Mouse (Mus musculus): ENCODE measurements at regions not wholly inside any gene's neighbourhood (a gene's known extent, or its start where the extent isn't known, plus 50 kb on each side); places are given as distances from the start of the nearest gene placed in this dataset.

DNA sequence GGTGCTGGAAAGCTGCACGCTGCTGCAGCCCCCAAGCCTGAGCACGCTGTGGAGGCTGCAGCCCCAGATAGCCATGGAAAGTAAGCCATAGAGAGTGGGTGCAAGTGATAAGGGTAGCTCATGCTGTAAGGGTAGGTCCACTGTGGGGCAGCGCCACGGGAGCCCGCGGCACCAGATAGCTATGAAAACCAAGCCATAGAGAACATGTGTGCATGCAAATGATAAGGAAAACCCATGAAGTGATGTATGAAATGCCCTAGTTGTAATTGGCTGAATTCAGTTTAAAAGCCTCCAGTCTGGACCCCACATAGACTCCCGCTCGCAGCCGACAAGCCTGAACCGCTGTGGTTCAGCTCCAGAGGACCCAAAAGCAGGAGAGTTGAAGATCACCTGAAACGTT, 58.8 kb upstream of the L3mbtl3 start:
- no peak for DNase-seq (ENCODE audit: extremely low spot score, low spot score)
- Histone ChIP-seq H3K36me3 (replicated peaks) (no peaks in the 10 kb centered on the region), H3K4me1 (no peaks in the 10 kb centered on the region), H3K27ac (no peak overlapping the region), H3K9me3 (0 out of 2 replicates have a peak, but pooled peaks cover 4% of the 10 kb centered on the region), H3K4me3 (no peak overlapping the region), H3K27me3 (ENCODE audit: poor library complexity, severe bottlenecking) (no peaks in the 10 kb centered on the region)
- WGBS: 90% methylated on average over 11 of the region's 11 CpGs

DNA sequence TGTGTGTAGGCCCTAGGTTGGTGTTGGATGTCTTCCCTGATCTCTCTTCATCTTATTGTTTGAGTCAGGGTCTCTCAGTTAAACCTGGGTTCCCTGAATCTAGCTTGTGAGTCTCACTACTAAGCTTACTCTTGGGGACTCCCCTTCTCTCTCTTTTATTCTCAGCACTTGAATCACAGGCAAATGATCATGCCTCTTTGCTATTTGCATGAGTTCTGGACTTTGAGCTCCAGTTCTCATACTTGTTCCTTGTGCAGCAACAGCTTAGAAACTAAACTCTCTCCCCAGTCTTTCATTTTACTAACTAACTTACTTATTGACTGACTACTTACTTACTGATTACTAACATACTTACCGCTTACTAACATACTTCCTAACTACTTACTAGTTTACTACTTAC, 64.9 kb upstream of the L3mbtl3 start:
- Histone ChIP-seq H3K36me3 (replicated peaks) (no peaks in the 10 kb centered on the region), H3K27me3 (ENCODE audit: poor library complexity, severe bottlenecking) (no peaks in the 10 kb centered on the region), H3K4me1 (no peaks in the 10 kb centered on the region), H3K4me3 (no peak overlapping the region), H3K9me3 (0 out of 2 replicates have a peak, but pooled peaks cover 4% of the 10 kb centered on the region), H3K27ac (no peak overlapping the region)
- DNase-seq (ENCODE audit: extremely low spot score, low spot score): no peak
- WGBS: 98% methylated on average over 1 of the region's 1 CpGs

DNA sequence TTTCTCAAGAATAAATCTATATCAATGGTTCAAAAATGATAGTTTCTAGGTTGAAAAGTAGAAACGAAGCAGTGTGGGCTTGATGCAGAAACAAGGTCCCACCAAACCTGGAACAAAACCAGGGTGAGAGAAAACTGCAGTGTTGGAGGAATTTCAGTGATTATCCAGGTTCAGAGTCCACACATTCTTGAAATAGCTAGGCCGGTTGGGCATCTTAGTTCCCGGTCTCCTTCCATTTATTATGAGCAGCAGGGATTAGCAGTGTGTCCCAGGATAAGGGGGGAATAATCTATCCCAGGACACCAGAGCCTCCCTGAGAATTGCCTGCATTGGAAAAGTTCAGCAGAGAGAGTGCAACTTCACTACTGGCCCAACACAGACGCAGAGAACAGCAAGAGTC, 108.5 kb upstream of the L3mbtl3 start:
- WGBS: 39% methylated on average over 4 of the region's 4 CpGs

DNA sequence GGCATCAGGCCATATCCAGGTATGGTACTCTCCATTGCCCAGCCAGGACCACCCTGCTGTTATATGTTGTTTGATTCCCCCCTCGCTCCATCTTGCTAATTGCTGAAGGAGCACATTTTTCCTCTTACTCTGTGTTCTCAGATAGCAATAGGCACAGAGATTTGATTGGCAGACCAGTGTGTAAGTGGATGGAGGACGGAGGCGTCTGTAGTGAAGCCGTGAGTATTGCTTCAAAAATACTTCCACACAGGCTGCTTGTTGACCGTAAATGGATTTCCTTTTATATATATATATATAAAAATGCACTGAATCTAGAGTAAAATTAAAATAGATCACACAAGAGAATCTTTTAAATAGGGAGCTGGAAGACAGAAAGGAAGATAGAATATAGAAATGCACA, 115.6 kb upstream of the L3mbtl3 start:
- 95% methylated on average over 5 of the region's 5 CpGs for WGBS
- H3K27ac ChIP-seq: no peak overlapping the region
- H3K9me3 ChIP-seq: no peaks in the 10 kb centered on the region; the same call in 1 of the 2 replicates

More for the DNA sequence above, 108.5 kb upstream of the L3mbtl3 start:
- peaks cover 7% of the 10 kb centered on the region; the same call in 1 of the 2 replicates for H3K4me1 ChIP-seq
- no peaks in the 10 kb centered on the region for H3K27me3 ChIP-seq (ENCODE audit: poor library complexity, severe bottlenecking)
- no peaks in the 10 kb centered on the region for H3K9me3 ChIP-seq
- no peak overlapping the region for H3K27ac ChIP-seq
- H3K36me3 ChIP-seq (replicated peaks): no peaks in the 10 kb centered on the region
- no peak for DNase-seq (ENCODE audit: extremely low spot score, low spot score)
- H3K4me3 ChIP-seq: no peak overlapping the region

DNA sequence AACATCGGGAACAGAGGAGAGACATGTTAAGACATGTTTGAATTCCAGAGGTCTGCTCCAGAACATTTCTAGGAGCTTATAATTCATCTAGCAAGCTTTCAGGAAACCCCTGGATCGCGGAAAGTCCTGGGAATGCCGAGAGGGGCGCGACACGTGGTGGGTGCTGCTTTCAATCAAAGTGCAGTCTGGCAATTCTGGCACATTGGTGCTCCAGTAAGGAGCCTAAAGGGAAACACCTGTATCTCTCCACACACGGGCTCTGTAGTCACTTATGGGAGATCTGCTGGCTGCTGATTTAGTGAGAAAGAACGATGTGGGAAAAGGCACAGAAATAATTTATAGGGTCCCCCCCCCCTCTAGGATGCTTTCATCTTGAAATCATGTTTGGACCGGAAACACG, 116.4 kb upstream of the L3mbtl3 start:
- no peak for DNase-seq (ENCODE audit: extremely low spot score, low spot score)
- no peaks in the 10 kb centered on the region for H3K36me3 ChIP-seq (replicated peaks)
- H3K9me3 ChIP-seq: no peaks in the 10 kb centered on the region; the same call in 1 of the 2 replicates
- WGBS: 80% methylated on average over 11 of the region's 11 CpGs
- H3K27ac ChIP-seq: no peak overlapping the region
- H3K4me1 ChIP-seq: no peaks in the 10 kb centered on the region
- H3K27me3 ChIP-seq (ENCODE audit: poor library complexity, severe bottlenecking): no peaks in the 10 kb centered on the region
- H3K4me3 ChIP-seq: no peak overlapping the region

More for the DNA sequence above, 115.6 kb upstream of the L3mbtl3 start:
- Histone ChIP-seq H3K36me3 (replicated peaks) (no peaks in the 10 kb centered on the region), H3K27me3 (ENCODE audit: poor library complexity, severe bottlenecking) (no peaks in the 10 kb centered on the region), H3K4me1 (no peaks in the 10 kb centered on the region), H3K4me3 (no peak overlapping the region)
- DNase-seq (ENCODE audit: extremely low spot score, low spot score): no peak

DNA sequence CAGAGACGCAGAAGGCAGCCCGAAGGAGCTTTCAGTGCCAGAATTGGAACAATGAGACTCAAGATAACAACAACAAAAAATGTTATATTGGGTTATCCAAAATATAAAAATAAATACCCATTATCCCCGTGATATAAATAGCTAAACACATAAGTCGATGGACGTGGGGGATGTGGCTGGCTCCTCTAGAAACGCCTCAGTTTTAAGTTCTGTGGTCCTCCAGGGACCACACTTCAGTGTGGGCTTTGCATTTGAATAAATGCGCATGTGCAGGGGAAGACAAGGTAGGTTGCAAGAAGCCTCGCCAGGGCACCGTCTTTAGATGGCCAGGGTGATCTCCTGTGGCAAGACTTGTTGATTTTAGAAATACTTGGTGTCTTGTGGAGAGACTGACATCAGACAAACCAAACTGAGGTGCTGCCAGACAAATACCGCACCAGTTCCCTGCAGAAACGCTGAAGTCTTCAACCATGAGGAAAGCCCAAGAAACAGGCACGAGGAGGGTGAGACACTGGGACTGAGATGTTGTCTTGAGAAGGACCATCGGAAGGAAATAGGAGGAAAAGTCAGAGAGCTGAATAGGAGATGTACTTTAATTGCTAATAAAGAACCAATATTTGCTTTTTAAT, 117.2 kb upstream of the L3mbtl3 start:
- Histone ChIP-seq H3K27ac (no peak overlapping the region), H3K4me3 (no peak overlapping the region), H3K4me1 (no peaks in the 10 kb centered on the region), H3K9me3 (no peaks in the 10 kb centered on the region; the same call in 1 of the 2 replicates), H3K36me3 (replicated peaks) (no peaks in the 10 kb centered on the region), H3K27me3 (ENCODE audit: poor library complexity, severe bottlenecking) (no peaks in the 10 kb centered on the region)
- 86% methylated on average over 13 of the region's 13 CpGs for WGBS
- no peak for DNase-seq (ENCODE audit: extremely low spot score, low spot score)

- Histone ChIP-seq H3K36me3 (replicated peaks) (no peaks in the 10 kb centered on the region), H3K4me3 (no peak overlapping the region), H3K4me1 (no peaks in the 10 kb centered on the region), H3K9me3 (no peaks in the 10 kb centered on the region; the same call in 1 of the 2 replicates), H3K27ac (no peak overlapping the region), H3K27me3 (ENCODE audit: poor library complexity, severe bottlenecking) (no peaks in the 10 kb centered on the region)
- no peak for DNase-seq (ENCODE audit: extremely low spot score, low spot score)
- WGBS: 95% methylated on average over 2 of the region's 2 CpGs
Observed at GRCm38 (mm10) chr10:26493801-26494200, 118.0 kb upstream of the L3mbtl3 start.

GRCm38 (mm10) chr10:26494380-26494781, 118.6 kb upstream of the L3mbtl3 start:
- WGBS: 72% methylated on average over 9 of the region's 9 CpGs
- DNase-seq (ENCODE audit: extremely low spot score, low spot score): peak; percentile 37

DNA sequence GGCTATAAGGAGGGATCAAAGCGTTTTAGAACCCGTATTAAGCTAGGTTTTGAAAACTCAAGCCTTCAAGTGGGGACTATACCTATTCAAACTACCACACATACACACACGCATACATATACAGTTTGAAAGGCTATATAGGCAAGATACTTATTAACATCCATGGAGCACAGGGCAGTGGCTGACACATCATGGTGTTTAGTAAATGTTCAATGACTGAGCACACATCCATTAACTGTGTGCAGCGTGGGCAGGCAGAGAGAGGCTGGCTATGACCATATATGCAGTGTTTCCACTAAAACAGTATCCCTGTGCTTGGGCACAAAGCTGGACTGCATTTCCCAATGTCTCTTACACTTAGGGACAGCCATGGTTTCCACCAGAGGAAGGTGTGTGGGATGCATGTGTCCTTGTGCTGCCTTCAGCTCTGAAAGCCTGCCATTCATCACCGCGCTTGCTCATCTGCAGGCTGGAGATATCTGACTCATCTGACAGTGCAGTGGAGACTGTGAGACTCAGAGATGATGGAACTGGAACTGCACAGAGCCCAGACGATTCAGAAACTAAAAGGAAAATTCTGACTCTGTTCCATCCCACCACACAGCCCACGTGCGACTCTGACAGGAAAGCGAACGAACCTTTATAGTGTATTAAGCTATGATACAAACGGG, 124.6 kb upstream of the L3mbtl3 start:
- Histone ChIP-seq H3K4me3 (no peak overlapping the region), H3K27ac (no peak overlapping the region), H3K4me1 (no peaks in the 10 kb centered on the region), H3K9me3 (no peaks in the 10 kb centered on the region; the same call in 1 of the 2 replicates), H3K36me3 (replicated peaks) (no peaks in the 10 kb centered on the region), H3K27me3 (ENCODE audit: poor library complexity, severe bottlenecking) (no peaks in the 10 kb centered on the region)
- 89% methylated on average over 12 of the region's 12 CpGs for WGBS
- no peak for DNase-seq (ENCODE audit: extremely low spot score, low spot score)

More at GRCm38 (mm10) chr10:26494380-26494781, 118.6 kb upstream of the L3mbtl3 start:
- no peaks in the 10 kb centered on the region; the same call in 1 of the 2 replicates for H3K9me3 ChIP-seq
- no peaks in the 10 kb centered on the region for H3K36me3 ChIP-seq (replicated peaks)
- H3K27ac ChIP-seq: no peak overlapping the region
- H3K27me3 ChIP-seq (ENCODE audit: poor library complexity, severe bottlenecking): no peaks in the 10 kb centered on the region
- no peak overlapping the region for H3K4me3 ChIP-seq
- no peaks in the 10 kb centered on the region for H3K4me1 ChIP-seq

- no peak overlapping the region for H3K4me3 ChIP-seq
- no peaks in the 10 kb centered on the region for H3K9me3 ChIP-seq
- no peak overlapping the region for H3K27ac ChIP-seq
- H3K36me3 ChIP-seq (replicated peaks): no peaks in the 10 kb centered on the region
- H3K27me3 ChIP-seq (ENCODE audit: poor library complexity, severe bottlenecking): no peaks in the 10 kb centered on the region
- no peaks in the 10 kb centered on the region for H3K4me1 ChIP-seq
- 87% methylated on average over 6 of the region's 6 CpGs for WGBS
- DNase-seq (ENCODE audit: extremely low spot score, low spot score): no peak
Observed at GRCm38 (mm10) chr10:26520879-26521278, 145.1 kb upstream of the L3mbtl3 start.

- Histone ChIP-seq H3K9me3 (no peaks in the 10 kb centered on the region), H3K27ac (no peak overlapping the region), H3K27me3 (ENCODE audit: poor library complexity, severe bottlenecking) (no peaks in the 10 kb centered on the region), H3K4me1 (no peaks in the 10 kb centered on the region), H3K4me3 (no peak overlapping the region), H3K36me3 (replicated peaks) (no peaks in the 10 kb centered on the region)
- DNase-seq (ENCODE audit: extremely low spot score, low spot score): no peak
- 89% methylated on average over 4 of the region's 4 CpGs for WGBS
Observed at GRCm38 (mm10) chr10:26525848-26526546, 150.2 kb upstream of the L3mbtl3 start.

DNA sequence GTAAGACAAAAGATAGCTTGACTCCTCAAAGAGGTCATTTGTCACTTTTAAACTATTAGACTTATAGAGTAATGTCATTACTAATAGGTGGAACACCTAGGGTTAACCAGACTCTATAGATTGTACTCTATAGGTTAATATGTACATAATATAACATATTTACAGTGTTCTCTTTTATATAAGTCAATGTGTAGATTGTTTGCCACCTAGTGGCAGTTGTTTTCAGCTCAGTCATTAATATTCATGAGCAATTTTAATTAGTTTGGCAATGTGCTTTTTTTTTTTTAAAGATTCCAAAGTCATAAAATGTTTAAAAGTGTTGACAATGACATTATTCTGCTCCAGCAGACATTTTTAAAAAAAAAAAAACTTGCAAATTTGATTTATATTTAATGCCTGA, 164.4 kb upstream of the L3mbtl3 start:
- no peaks in the 10 kb centered on the region for H3K36me3 ChIP-seq (replicated peaks)
- no peaks in the 10 kb centered on the region for H3K4me1 ChIP-seq
- no peak overlapping the region for H3K27ac ChIP-seq
- no peaks in the 10 kb centered on the region for H3K27me3 ChIP-seq (ENCODE audit: poor library complexity, severe bottlenecking)
- no peak overlapping the region for H3K4me3 ChIP-seq
- H3K9me3 ChIP-seq: no peaks in the 10 kb centered on the region
- DNase-seq (ENCODE audit: extremely low spot score, low spot score): no peak

- Histone ChIP-seq H3K27ac (no peak overlapping the region), H3K4me1 (no peaks in the 10 kb centered on the region), H3K36me3 (replicated peaks) (no peaks in the 10 kb centered on the region), H3K27me3 (ENCODE audit: poor library complexity, severe bottlenecking) (no peaks in the 10 kb centered on the region), H3K9me3 (no peaks in the 10 kb centered on the region), H3K4me3 (no peak overlapping the region)
- 90% methylated on average over 1 of the region's 1 CpGs for WGBS
- DNase-seq (ENCODE audit: extremely low spot score, low spot score): no peak
Observed at GRCm38 (mm10) chr10:26544061-26544460, 168.3 kb upstream of the L3mbtl3 start.
